Mouse (Mus musculus) heart, postnatal 14 days (tissue): ENCODE data around the gene Dct. TPM values are rescaled to one million over a fixed set of nuclear protein-coding genes. Genes with fewer than 3 reads are reported as not detected.

Source experiments
- total RNA-seq, 2 experiments: library from RNA; stranded (reverse); gene quantifications; 2 replicates each; pipeline ENCODE4 v1.2.3; 2021

Gene Dct
- total RNA-seq, 2 experiments from 2014 or later: 2.8 to 3.8 TPM

Other genes starting within 250 kb of the Dct start
- gene Tgds, start 80.5 kb upstream of the Dct start, total RNA-seq: 10 to 100 TPM; 10.7 to 11.3 TPM
- gene Gpr180, start 84.9 kb upstream of the Dct start, total RNA-seq: 10 to 100 TPM; 20.8 to 22.2 TPM
- under 1 TPM in 1 of 2 experiments, not detected in 1; 0.12 TPM for gene Sox21, start 184.8 kb upstream of the Dct start, total RNA-seq
- gene Gm9376, start 214.7 kb upstream of the Dct start, total RNA-seq: not detected